In genomic region chrX:18162192-18162857, GRCm38 (mm10) we compare ENCODE assay signal across 8 mouse cellular contexts. TPM values are rescaled to one million over a fixed set of nuclear protein-coding genes. Genes with fewer than 3 reads are reported as not detected.
DNase-seq lines count a peak whose midpoint lies in the region; ATAC-seq and TF ChIP-seq lines count a peak whose summit lies in the region.

Kdm6a (plus strand) TSS chrX:18162575.

- no peaks in the 10 kb centered on the region for H3K4me1 ChIP-seq in hindbrain, embryonic 13.5 days (replicated peaks)

- peak; percentile 94 for DNase-seq in Patski (ENCODE audit: low read depth, low spot score)
- DNase-seq in cerebellum, postnatal 14 days = peak; percentile 98 to 100
- DNase-seq in frontal cortex, postnatal 14 days (ENCODE audit: low spot score in 2 of 2) = peak; percentile 99 to 100
- DNase-seq in layer of hippocampus, postnatal 25 days (ENCODE audit: extremely low spot score in 1 of 2, low spot score in 1 of 2) = peak; percentile 98 to 99
- peak; percentile 100 for DNase-seq in lung, postnatal 25 days (ENCODE audit: low spot score)
- DNase-seq in retina, embryonic 14.5 days (ENCODE audit: low spot score) = peak; percentile 97
- peak; percentile 96 for DNase-seq in thymus, postnatal 4 days

- H3K4me2 ChIP-seq in hindbrain, embryonic 13.5 days = peak within 1 kb of the TSS; percentile 72

- CTCF ChIA-PET in Patski (lab: Charles Lee) = no interaction called here

- H3K27me3 ChIP-seq in Patski = no peaks in the 10 kb centered on the region
- no peaks in the 10 kb centered on the region for H3K27me3 ChIP-seq in hindbrain, embryonic 13.5 days

- H3K4me3 ChIP-seq in hindbrain, embryonic 13.5 days = peak within 1 kb of the TSS; percentile 77

- under 1% methylated on average over 46 of the region's 50 CpGs for WGBS in hindbrain, embryonic 13.5 days

- no peak for TF ChIP-seq CTCF in Patski (IDR thresholded peaks at IDR 0.05)

- peak; percentile 97 for ATAC-seq in Patski
- peak; percentile 100 for ATAC-seq in hindbrain, embryonic 13.5 days (ENCODE audit: low FRiP score)

- peak within 1 kb of the TSS; percentile 89 for H3K9ac ChIP-seq in hindbrain, embryonic 13.5 days

- in situ Hi-C loops in Patski (cut with MboI; ENCODE audit: low pct_unique_long_range_greater_than_20kb) = loop anchor here (10.0 to 25.0 kb wide), 4 partner anchors 438 to 1138 kb away; partner anchors contain the start of gene Fundc1

- H3K36me3 ChIP-seq in hindbrain, embryonic 13.5 days = no peaks in the 10 kb centered on the region

- H3K27ac ChIP-seq in hindbrain, embryonic 13.5 days = peak within 1 kb of the TSS; percentile 97

- no peaks in the 10 kb centered on the region for H3K9me3 ChIP-seq in hindbrain, embryonic 13.5 days

- POLR2A ChIA-PET in Patski (lab: Charles Lee) = interaction anchor here (1.2 kb wide), 1 partner anchor 91 kb away, joined by 3 read pairs; no protein-coding TSS in a partner anchor

RNA-seq across cellular contexts. Expression of gene Kdm6a, which starts in this region (rescaled TPM):
- polyA plus RNA-seq in Patski (2021) = 42.7 TPM
- polyA plus RNA-seq in hindbrain, embryonic 13.5 days (2015; fragmentation: Nextera tagmentation; extraction: Ambion mirVana) = 20.0 and 20.2 TPM in 2 replicates
- total RNA-seq in layer of hippocampus, postnatal 25 days (2021) = 10 to 100 TPM; 41.4 to 47.9 TPM

Comparison
In these comparisons a context has a peak if more than half of its experiments do, and no peak if none do; other contexts are left out.
1. Peak in every context shown above with its lines: DNase-seq, ATAC-seq, H3K4me3 ChIP-seq and H3K27ac ChIP-seq.